Mouse (Mus musculus) c-Kit-negative CD71-positive TER-119-positive erythroid progenitor cells, embryonic 14.5 days (primary cell): ENCODE measurements around the gene Susd3.

ENCODE experiments used
- DNase-seq: peaks from one replicate; pipeline ENCODE4 v3.0.0-alpha.2; 2013; ENCODE audit warnings: low read depth, low spot score

Susd3 gene

GRCm38 (mm10) chr13:49248467-49248862, at the start of gene Susd3:
TSS of gene Susd3 (minus strand) at chr13:49248706.
- DNase-seq = no peak

- no peak for DNase-seq
Observed at GRCm38 (mm10) chr13:49296270-49296669, 47.8 kb upstream of the Susd3 start.

GRCm38 (mm10) chr13:49294108-49294507, 45.6 kb upstream of the Susd3 start:
- no peak for DNase-seq

- no peak for DNase-seq
Observed at GRCm38 (mm10) chr13:49291949-49292348, 43.4 kb upstream of the Susd3 start.

- DNase-seq = peak; percentile 26
Observed at GRCm38 (mm10) chr13:49291398-49291797, 42.9 kb upstream of the Susd3 start.

- DNase-seq = no peak
Observed at GRCm38 (mm10) chr13:49287224-49287623, 38.7 kb upstream of the Susd3 start.

GRCm38 (mm10) chr13:49286750-49287149, 38.2 kb upstream of the Susd3 start:
- no peak for DNase-seq

GRCm38 (mm10) chr13:49283686-49284085, 35.2 kb upstream of the Susd3 start:
- DNase-seq = no peak

- DNase-seq = no peak
Observed at GRCm38 (mm10) chr13:49282168-49282567, 33.7 kb upstream of the Susd3 start.

GRCm38 (mm10) chr13:49271831-49272765, 23.6 kb upstream of the Susd3 start:
- DNase-seq = no peak

GRCm38 (mm10) chr13:49270500-49270899, 22.0 kb upstream of the Susd3 start:
- no peak for DNase-seq

- DNase-seq = no peak
Observed at GRCm38 (mm10) chr13:49267645-49268044, 19.1 kb upstream of the Susd3 start.

GRCm38 (mm10) chr13:49260036-49260722, 11.7 kb upstream of the Susd3 start:
- DNase-seq = no peak

GRCm38 (mm10) chr13:49257819-49258313, 9.4 kb upstream of the Susd3 start:
- no peak for DNase-seq

GRCm38 (mm10) chr13:49252746-49253145, 4.2 kb upstream of the Susd3 start:
- no peak for DNase-seq

- no peak for DNase-seq
Observed at GRCm38 (mm10) chr13:49252113-49252512, 3.6 kb upstream of the Susd3 start.

- DNase-seq = no peak
Observed at GRCm38 (mm10) chr13:49250716-49251517, 2.4 kb upstream of the Susd3 start.

- DNase-seq = no peak
Observed at GRCm38 (mm10) chr13:49249634-49250033, 1.1 kb upstream of the Susd3 start.

GRCm38 (mm10) chr13:49248923-49249322, 417 bp upstream of the Susd3 start:
- DNase-seq = no peak

- DNase-seq = no peak
Observed at GRCm38 (mm10) chr13:49247740-49248466, 603 bp downstream of the Susd3 start.

GRCm38 (mm10) chr13:49247232-49247739, 1.2 kb downstream of the Susd3 start:
- no peak for DNase-seq
